Mouse (Mus musculus) heart, embryonic 12.5 days (tissue): ENCODE measurements around the gene Slc24a2. TPM values are rescaled to one million over a fixed set of nuclear protein-coding genes. Genes with fewer than 3 reads are reported as not detected.

Source experiments
- ATAC-seq: fragments of 200-750 bp; cut with Nextera tagmentation; 2 replicates; pipeline ENCODE4 v1.8.0; 2017; ENCODE audit warnings: moderate TSS enrichment, moderate library complexity; ENCODE audit not compliant: insufficient number of reproducible peaks, low FRiP score
- H3K27ac ChIP-seq: fragments of 300-500 bp; sonication (generic); 2 replicates; pipeline ENCODE4 v1.5.1; 2016; ENCODE audit warnings: mild to moderate bottlenecking, moderate library complexity; ENCODE audit not compliant: poor library complexity, severe bottlenecking
- H3K27me3 ChIP-seq: fragments of 300-500 bp; sonication (generic); replicated peaks from 2 replicates; pipeline ENCODE4 v1.6.1; 2016; ENCODE audit warnings: mild to moderate bottlenecking, moderate library complexity
- H3K36me3 ChIP-seq: fragments of 300-500 bp; sonication (generic); 2 replicates; pipeline ENCODE4 v1.6.1; 2016; ENCODE audit warnings: mild to moderate bottlenecking, moderate library complexity
- H3K4me1 ChIP-seq: fragments of 300-500 bp; sonication (generic); replicated peaks from 2 replicates; pipeline ENCODE4 v1.6.1; 2016; ENCODE audit warnings: mild to moderate bottlenecking
- H3K4me2 ChIP-seq: fragments of 300-500 bp; sonication (generic); 2 replicates; pipeline ENCODE4 v1.6.1; 2016; ENCODE audit warnings: mild to moderate bottlenecking, moderate library complexity
- H3K4me3 ChIP-seq: fragments of 300-500 bp; sonication (generic); 2 replicates; pipeline ENCODE4 v1.5.1; 2016; ENCODE audit warnings: mild to moderate bottlenecking
- H3K9ac ChIP-seq: fragments of 300-500 bp; sonication (generic); 2 replicates; pipeline ENCODE4 v1.6.1; 2016; ENCODE audit warnings: mild to moderate bottlenecking, moderate library complexity
- H3K9me3 ChIP-seq: fragments of 300-500 bp; sonication (generic); replicated peaks from 2 replicates; pipeline ENCODE4 v1.6.1; 2016; ENCODE audit warnings: mild to moderate bottlenecking, moderate library complexity
- WGBS: fragments of 180-500 bp; shearing (Covaris S2); methylation state at CpG from one replicate; pipeline ENCODE4 v1.1.7; 2016; 5-methylcytosine and 5-hydroxymethylcytosine counted together
- polyA plus RNA-seq: library from polyadenylated mRNA; unstranded; fragments of >200 nt; fragmentation: Nextera tagmentation; extraction: Ambion mirVana; gene quantifications from 2 replicates; pipeline ENCODE4 v1.2.1, GENCODE M21; 2016

Gene Slc24a2
- polyA plus RNA-seq, 1 experiment from 2014 or later: 7.1 TPM

GRCm38 (mm10) chr4:86953519-86953918 lies 276.8 kb downstream of the Slc24a2 start:
- H3K27me3 ChIP-seq: no peaks in the 10 kb centered on the region; the same call in 1 of the 2 replicates
- no peak overlapping the region for H3K4me3 ChIP-seq
- H3K36me3 ChIP-seq: no peaks in the 10 kb centered on the region
- no peak overlapping the region for H3K27ac ChIP-seq
- H3K4me1 ChIP-seq: peaks cover 24% of the 10 kb centered on the region
- ATAC-seq: no peak
- no peak overlapping the region for H3K9ac ChIP-seq
- no peaks in the 10 kb centered on the region for H3K9me3 ChIP-seq
- WGBS: 40% methylated on average over 5 of the region's 5 CpGs
- no peak overlapping the region for H3K4me2 ChIP-seq

GRCm38 (mm10) chr4:86948794-86949193 lies 281.5 kb downstream of the Slc24a2 start:
- Histone ChIP-seq H3K36me3 (no peaks in the 10 kb centered on the region), H3K9me3 (0 out of 2 replicates have a peak, but pooled peaks cover 2% of the 10 kb centered on the region), H3K4me1 (no peaks in the 10 kb centered on the region), H3K27ac (no peak overlapping the region), H3K27me3 (no peaks in the 10 kb centered on the region), H3K4me3 (no peak overlapping the region), H3K4me2 (no peak overlapping the region), H3K9ac (no peak overlapping the region)
- no peak for ATAC-seq
- 79% methylated on average over 1 of the region's 1 CpGs for WGBS

- no peaks in the 10 kb centered on the region for H3K27me3 ChIP-seq
- no peaks in the 10 kb centered on the region for H3K36me3 ChIP-seq
- WGBS: 59% methylated on average over 6 of the region's 6 CpGs
- H3K9ac ChIP-seq: no peak overlapping the region
- no peak for ATAC-seq
- no peak overlapping the region for H3K4me2 ChIP-seq
- H3K4me1 ChIP-seq: no peaks in the 10 kb centered on the region
- 0 out of 2 replicates have a peak, but pooled peaks cover 2% of the 10 kb centered on the region for H3K9me3 ChIP-seq
- no peak overlapping the region for H3K4me3 ChIP-seq
- no peak overlapping the region for H3K27ac ChIP-seq
Observed at GRCm38 (mm10) chr4:86943296-86943695, 287.0 kb downstream of the Slc24a2 start.

GRCm38 (mm10) chr4:86942656-86943055 lies 287.6 kb downstream of the Slc24a2 start:
- Histone ChIP-seq H3K27ac (no peak overlapping the region), H3K4me3 (no peak overlapping the region), H3K9ac (no peak overlapping the region), H3K27me3 (no peaks in the 10 kb centered on the region), H3K4me2 (no peak overlapping the region), H3K4me1 (no peaks in the 10 kb centered on the region), H3K9me3 (0 out of 2 replicates have a peak, but pooled peaks cover 2% of the 10 kb centered on the region), H3K36me3 (no peaks in the 10 kb centered on the region)
- 81% methylated on average over 6 of the region's 6 CpGs for WGBS
- ATAC-seq: no peak

GRCm38 (mm10) chr4:86936706-86937105 lies 293.6 kb downstream of the Slc24a2 start:
- H3K9ac ChIP-seq: no peak overlapping the region
- no peaks in the 10 kb centered on the region for H3K27me3 ChIP-seq
- H3K36me3 ChIP-seq: 0 out of 2 replicates have a peak, but pooled peaks cover 2% of the 10 kb centered on the region
- no peak for ATAC-seq
- 69% methylated on average over 3 of the region's 3 CpGs for WGBS
- H3K4me1 ChIP-seq: no peaks in the 10 kb centered on the region
- H3K9me3 ChIP-seq: no peaks in the 10 kb centered on the region
- H3K4me2 ChIP-seq: no peak overlapping the region
- H3K27ac ChIP-seq: no peak overlapping the region
- H3K4me3 ChIP-seq: no peak overlapping the region

GRCm38 (mm10) chr4:86936217-86936616 lies 294.1 kb downstream of the Slc24a2 start:
- no peak overlapping the region for H3K4me3 ChIP-seq
- ATAC-seq: no peak
- H3K36me3 ChIP-seq: 0 out of 2 replicates have a peak, but pooled peaks cover 2% of the 10 kb centered on the region
- no peaks in the 10 kb centered on the region for H3K4me1 ChIP-seq
- no peak overlapping the region for H3K9ac ChIP-seq
- no peaks in the 10 kb centered on the region for H3K27me3 ChIP-seq
- H3K27ac ChIP-seq: no peak overlapping the region
- no peaks in the 10 kb centered on the region for H3K9me3 ChIP-seq
- WGBS: 85% methylated on average over 9 of the region's 9 CpGs
- no peak overlapping the region for H3K4me2 ChIP-seq
